Mouse (Mus musculus) forebrain, embryonic 14.5 days (tissue): ENCODE measurements around the gene Pcbp3. TPM values are rescaled to one million over a fixed set of nuclear protein-coding genes. Genes with fewer than 3 reads are reported as not detected.

ENCODE experiments used
- ATAC-seq: fragments of 200-750 bp; cut with Nextera tagmentation; 2 replicates; pipeline ENCODE4 v1.8.0; 2017; ENCODE audit warnings: mild to moderate bottlenecking, moderate library complexity
- DNase-seq: peaks from one replicate; pipeline ENCODE4 v3.0.0-alpha.2; 2015; ENCODE audit warnings: low spot score
- H3K27ac ChIP-seq: fragments of 300-500 bp; sonication (generic); 2 replicates; pipeline ENCODE4 v1.5.1; 2014; ENCODE audit warnings: low read depth, mild to moderate bottlenecking, control low read depth, low read length, moderate library complexity
- H3K27me3 ChIP-seq: fragments of 300-500 bp; sonication (generic); replicated peaks from 2 replicates; pipeline ENCODE4 v1.6.1; 2014; ENCODE audit warnings: low read length, control low read depth, mixed read lengths; ENCODE audit not compliant: control insufficient read depth, insufficient read depth
- H3K36me3 ChIP-seq: fragments of 300-500 bp; sonication (generic); 2 replicates; pipeline ENCODE4 v1.6.1; 2014; ENCODE audit warnings: low read length, control low read depth; ENCODE audit not compliant: control insufficient read depth, insufficient read depth
- H3K4me1 ChIP-seq: fragments of 300-500 bp; sonication (generic); 2 replicates; pipeline ENCODE4 v1.6.1; 2014; ENCODE audit warnings: antibody characterized with exemption, low read length, control low read depth; ENCODE audit not compliant: control insufficient read depth, insufficient read depth
- H3K4me2 ChIP-seq: fragments of 300-500 bp; sonication (generic); 2 replicates; pipeline ENCODE4 v1.6.1; 2014; ENCODE audit warnings: mild to moderate bottlenecking, control low read depth, low read length
- H3K4me3 ChIP-seq: fragments of 300-500 bp; sonication (generic); 2 replicates; pipeline ENCODE4 v1.5.1; 2014; ENCODE audit warnings: low read depth, low read length, control low read depth
- H3K9ac ChIP-seq: fragments of 300-500 bp; sonication (generic); 2 replicates; pipeline ENCODE4 v1.6.1; 2014; ENCODE audit warnings: mild to moderate bottlenecking, low read length, control low read depth, moderate library complexity
- H3K9me3 ChIP-seq: fragments of 300-500 bp; sonication (generic); replicated peaks from 2 replicates; pipeline ENCODE4 v1.6.1; 2016; ENCODE audit warnings: low read length, control low read depth, mixed read lengths; ENCODE audit not compliant: control insufficient read depth
- WGBS: fragments of 180-500 bp; shearing (Covaris S2); extraction: QIAGEN DNeasy Blood & Tissue Kit; methylation state at CpG from one replicate; pipeline ENCODE4 v1.1.7; 2014; 5-methylcytosine and 5-hydroxymethylcytosine counted together
- polyA plus RNA-seq: library from polyadenylated mRNA; unstranded; fragments of >200 nt; fragmentation: Nextera tagmentation; extraction: Ambion mirVana; gene quantifications from 2 replicates; pipeline ENCODE4 v1.2.1, GENCODE M21; 2014

The Pcbp3 gene
- polyA plus RNA-seq, 1 experiment from 2014 or later, result 30.5 TPM

DNA sequence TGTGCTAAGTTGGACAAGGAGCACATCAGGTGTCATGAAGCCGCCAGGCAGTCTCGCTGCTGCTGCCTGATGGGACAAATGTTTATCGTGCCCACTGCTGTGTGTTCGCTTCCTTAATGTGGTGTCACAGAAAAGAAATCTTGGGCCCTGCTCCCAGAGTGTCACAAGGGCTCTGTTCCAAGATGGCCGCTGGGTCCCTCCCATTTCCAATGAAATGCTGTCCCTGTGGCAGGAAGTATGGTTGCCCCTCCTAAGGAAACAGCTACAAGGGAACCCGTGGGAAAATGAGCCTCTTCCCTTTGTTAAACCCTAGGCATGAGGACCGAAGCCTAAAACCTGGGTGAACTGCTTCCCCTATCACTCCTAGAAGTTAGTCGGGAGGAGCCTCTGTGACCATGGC lies 146.9 kb downstream of the Pcbp3 start:
- H3K27me3 ChIP-seq, result no peaks in the 10 kb centered on the region
- ATAC-seq, result no peak
- no peak overlapping the region for H3K9ac ChIP-seq
- H3K9me3 ChIP-seq, result no peaks in the 10 kb centered on the region
- no peak for DNase-seq
- H3K4me2 ChIP-seq, result no peak overlapping the region
- H3K4me3 ChIP-seq, result no peak overlapping the region
- H3K36me3 ChIP-seq, result no peaks in the 10 kb centered on the region
- peaks cover 4% of the 10 kb centered on the region for H3K4me1 ChIP-seq
- no peak overlapping the region for H3K27ac ChIP-seq
- WGBS, result 86% methylated on average over 8 of the region's 8 CpGs

- Histone ChIP-seq H3K4me3 (no peak overlapping the region), H3K9ac (no peak overlapping the region), H3K27ac (no peak overlapping the region), H3K27me3 (no peaks in the 10 kb centered on the region), H3K9me3 (no peaks in the 10 kb centered on the region), H3K36me3 (no peaks in the 10 kb centered on the region), H3K4me1 (peaks cover 4% of the 10 kb centered on the region; the same call in 1 of the 2 replicates), H3K4me2 (no peak overlapping the region)
- ATAC-seq, result peak; percentile 34; the same call in 1 of the 2 replicates
- DNase-seq, result peak; percentile 17
- 30% methylated on average over 7 of the region's 7 CpGs for whole genome bisulfite sequencing
These were observed 151.6 kb downstream of the Pcbp3 start for GRCm38 (mm10) chr10:76809916-76810660.

DNA sequence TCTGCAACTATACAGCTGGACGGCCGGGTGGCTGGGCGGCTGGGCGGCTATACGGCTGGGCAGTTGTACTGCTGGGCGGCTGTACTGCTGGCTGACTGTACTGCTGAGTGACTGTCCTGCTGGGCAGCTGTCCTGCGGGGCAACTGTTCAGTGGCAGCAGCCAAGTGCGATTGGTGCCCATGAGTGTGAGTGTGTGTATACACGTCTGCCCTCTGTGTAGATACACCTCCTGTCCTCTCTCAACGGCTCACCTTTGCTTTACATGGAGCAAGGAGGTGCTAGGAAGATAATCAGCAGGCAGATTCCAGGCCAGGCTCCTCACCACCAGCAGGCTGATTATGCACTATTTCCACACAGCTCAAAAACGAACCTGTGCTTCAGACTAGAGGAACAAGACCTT lies 152.2 kb downstream of the Pcbp3 start:
- DNase-seq, result no peak
- 84% methylated on average over 11 of the region's 11 CpGs for WGBS
- Histone ChIP-seq H3K9me3 (no peaks in the 10 kb centered on the region), H3K4me2 (no peak overlapping the region), H3K36me3 (no peaks in the 10 kb centered on the region), H3K4me1 (peaks cover 4% of the 10 kb centered on the region; the same call in 1 of the 2 replicates), H3K4me3 (no peak overlapping the region), H3K27ac (no peak overlapping the region), H3K9ac (no peak overlapping the region), H3K27me3 (no peaks in the 10 kb centered on the region)
- no peak for ATAC-seq

- no peaks in the 10 kb centered on the region for H3K27me3 ChIP-seq
- H3K36me3 ChIP-seq, result no peaks in the 10 kb centered on the region
- H3K9me3 ChIP-seq, result no peaks in the 10 kb centered on the region
- no peak overlapping the region for H3K4me3 ChIP-seq
- no peak overlapping the region for H3K4me2 ChIP-seq
- no peak for ATAC-seq
- 76% methylated on average over 10 of the region's 10 CpGs for WGBS
- peaks cover 4% of the 10 kb centered on the region; the same call in 1 of the 2 replicates for H3K4me1 ChIP-seq
- no peak overlapping the region for H3K27ac ChIP-seq
- no peak overlapping the region for H3K9ac ChIP-seq
- DNase-seq, result no peak
These were observed 153.0 kb downstream of the Pcbp3 start for GRCm38 (mm10) chr10:76808446-76809400.

- 95% methylated on average over 4 of the region's 4 CpGs for WGBS
- H3K36me3 ChIP-seq, result no peaks in the 10 kb centered on the region
- no peaks in the 10 kb centered on the region for H3K27me3 ChIP-seq
- DNase-seq, result no peak
- H3K4me3 ChIP-seq, result no peak overlapping the region
- no peak overlapping the region for H3K27ac ChIP-seq
- H3K4me1 ChIP-seq, result no peaks in the 10 kb centered on the region
- no peaks in the 10 kb centered on the region for H3K9me3 ChIP-seq
- H3K9ac ChIP-seq, result no peak overlapping the region
- no peak for ATAC-seq
- H3K4me2 ChIP-seq, result no peak overlapping the region
These were observed 159.2 kb downstream of the Pcbp3 start for GRCm38 (mm10) chr10:76802500-76802885.

DNA sequence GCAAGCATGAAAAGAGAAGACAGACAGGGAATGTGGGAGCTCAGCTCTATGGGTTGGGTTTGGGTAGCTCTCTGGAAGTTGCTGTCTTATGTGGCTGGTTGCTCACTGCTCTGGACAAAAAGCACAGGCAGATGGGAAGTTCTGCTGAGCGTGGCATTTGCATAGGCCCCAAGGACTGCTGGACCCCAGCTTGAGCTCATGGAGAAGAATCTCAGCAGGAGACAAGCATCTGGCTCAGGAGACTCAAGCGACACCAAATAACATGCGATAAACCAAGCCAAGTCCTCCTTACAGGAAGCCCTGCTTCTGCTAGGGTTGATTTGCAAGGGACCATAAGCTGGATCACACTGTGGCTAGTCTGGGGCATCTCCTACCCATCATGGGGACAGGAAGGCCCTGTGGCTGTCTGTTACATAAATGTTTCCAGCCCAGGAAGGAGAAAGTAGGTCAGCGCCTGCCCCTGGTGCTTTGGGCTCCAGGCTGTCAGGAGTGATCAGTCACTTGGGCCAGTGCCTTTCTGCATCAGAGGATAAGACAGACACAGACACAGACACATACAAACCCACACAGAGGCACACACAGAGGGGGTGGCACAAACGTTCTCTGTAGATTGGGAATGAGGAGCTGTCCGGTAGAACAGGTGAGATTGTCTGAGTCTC lies 159.7 kb downstream of the Pcbp3 start:
- H3K4me1 ChIP-seq, result no peaks in the 10 kb centered on the region
- no peaks in the 10 kb centered on the region for H3K36me3 ChIP-seq
- ATAC-seq (no peak), DNase-seq (no peak)
- no peaks in the 10 kb centered on the region for H3K27me3 ChIP-seq
- H3K4me2 ChIP-seq, result no peak overlapping the region
- no peaks in the 10 kb centered on the region for H3K9me3 ChIP-seq
- H3K9ac ChIP-seq, result no peak overlapping the region
- no peak overlapping the region for H3K4me3 ChIP-seq
- 87% methylated on average over 6 of the region's 6 CpGs for WGBS
- no peak overlapping the region for H3K27ac ChIP-seq

- no peaks in the 10 kb centered on the region for H3K9me3 ChIP-seq
- ATAC-seq, result no peak
- DNase-seq, result no peak
These were observed 160.4 kb downstream of the Pcbp3 start for GRCm38 (mm10) chr10:76801237-76801641.

DNA sequence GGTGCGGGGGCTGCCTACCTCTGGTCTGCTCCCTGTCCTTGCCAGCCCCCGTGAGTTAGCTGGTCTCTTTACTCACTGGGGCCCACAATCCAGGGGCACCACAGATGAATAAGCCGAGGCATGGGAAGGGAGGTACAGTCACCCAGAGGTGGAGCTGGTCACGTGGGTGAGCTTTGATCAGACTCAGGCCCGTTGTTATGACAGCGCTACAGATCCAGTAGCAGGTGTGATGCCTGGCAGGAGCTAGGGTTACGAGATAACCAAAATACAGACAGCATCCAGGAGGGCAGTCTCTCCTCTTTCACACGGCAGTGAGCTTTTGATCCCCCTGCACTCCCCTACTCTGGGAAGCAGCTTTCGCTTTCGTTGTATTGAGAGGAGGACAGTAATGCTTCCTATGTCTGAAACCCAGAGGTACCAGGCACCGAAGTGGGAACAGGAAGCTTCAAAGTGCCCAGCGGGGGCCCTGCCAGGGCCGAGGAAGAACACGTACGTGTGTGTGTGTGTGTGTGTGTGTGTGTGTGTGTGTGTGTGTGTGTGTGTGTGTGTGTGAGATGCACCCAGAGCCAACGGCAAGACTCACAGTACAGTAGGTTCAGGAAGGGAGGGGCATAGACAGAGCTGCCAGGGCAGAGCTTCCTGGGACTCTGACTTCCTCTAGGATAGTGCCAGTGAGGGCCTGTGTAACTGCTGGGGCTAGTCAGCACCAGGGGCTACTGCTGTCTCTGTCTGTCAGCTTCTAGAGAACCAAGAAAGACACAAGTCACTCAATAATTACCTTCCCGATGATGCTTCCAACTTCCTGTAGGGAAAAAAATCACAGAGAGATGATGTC lies 162.7 kb downstream of the Pcbp3 start:
- no peak overlapping the region for H3K27ac ChIP-seq
- no peaks in the 10 kb centered on the region for H3K4me1 ChIP-seq
- no peaks in the 10 kb centered on the region for H3K27me3 ChIP-seq
- no peaks in the 10 kb centered on the region for H3K9me3 ChIP-seq
- WGBS, result 92% methylated on average over 17 of the region's 17 CpGs
- H3K36me3 ChIP-seq, result no peaks in the 10 kb centered on the region
- no peak overlapping the region for H3K4me2 ChIP-seq
- DNase-seq (no peak), ATAC-seq (no peak)
- H3K4me3 ChIP-seq, result no peak overlapping the region
- no peak overlapping the region for H3K9ac ChIP-seq

More at GRCm38 (mm10) chr10:76801237-76801641, 160.4 kb downstream of the Pcbp3 start:
- Histone ChIP-seq H3K27ac (no peak overlapping the region), H3K27me3 (no peaks in the 10 kb centered on the region), H3K4me3 (no peak overlapping the region), H3K4me2 (no peak overlapping the region), H3K36me3 (no peaks in the 10 kb centered on the region), H3K4me1 (no peaks in the 10 kb centered on the region), H3K9ac (no peak overlapping the region)
- 77% methylated on average over 5 of the region's 5 CpGs for WGBS
